Mouse (Mus musculus): ENCODE results near the gene Olfr194.
"Not testable (repeated sequence)": the region's sequence is repeated elsewhere in the genome, so short reads cannot be mapped to it uniquely, and the experiment has no call there.

Olfr194 gene

GRCm38 (mm10) chr16:59120969-59121368, at the start of gene Olfr194:
Gene Olfr194 (minus strand): TSS chr16:59121069.
- DNase-seq (ENCODE audit: low read depth) = no peak

GRCm38 (mm10) chr16:59170354-59170753, 49.5 kb upstream of the Olfr194 start, which contains the start of gene Olfr196:
Gene Olfr196 (minus strand): TSS chr16:59170454.
- no peak for DNase-seq (ENCODE audit: low read depth)

GRCm38 (mm10) chr16:59151996-59152395, 31.1 kb upstream of the Olfr194 start:
- DNase-seq (ENCODE audit: low read depth) = no peak

- no peak for DNase-seq (ENCODE audit: low read depth)
These were observed 25.9 kb upstream of the Olfr194 start, which contains the start of gene Olfr195 for GRCm38 (mm10) chr16:59146746-59147145. Gene Olfr195 (plus strand): TSS chr16:59147046.

- no peak for DNase-seq (ENCODE audit: low read depth)
These were observed 20.2 kb upstream of the Olfr194 start for GRCm38 (mm10) chr16:59141105-59141504.

GRCm38 (mm10) chr16:59130740-59131139, 9.9 kb upstream of the Olfr194 start:
- no peak for DNase-seq (ENCODE audit: low read depth)

GRCm38 (mm10) chr16:59111781-59112180, 9.1 kb downstream of the Olfr194 start, which contains the start of gene Olfr193:
Gene Olfr193 (minus strand): TSS chr16:59111881.
- no peak for DNase-seq (ENCODE audit: low read depth)

GRCm38 (mm10) chr16:59108522-59108921, 12.3 kb downstream of the Olfr194 start:
- DNase-seq (ENCODE audit: low read depth) = not testable (repeated sequence)

GRCm38 (mm10) chr16:59105312-59105711, 15.6 kb downstream of the Olfr194 start:
- no peak for DNase-seq (ENCODE audit: low read depth)

- DNase-seq (ENCODE audit: low read depth) = not testable (repeated sequence)
These were observed 31.1 kb downstream of the Olfr194 start, which contains the start of gene Olfr191 for GRCm38 (mm10) chr16:59089722-59090121. Gene Olfr191 (minus strand): TSS chr16:59089822.

- not testable (repeated sequence) for DNase-seq (ENCODE audit: low read depth)
These were observed 39.8 kb downstream of the Olfr194 start for GRCm38 (mm10) chr16:59081113-59081512.

GRCm38 (mm10) chr16:59077905-59078304, 43.0 kb downstream of the Olfr194 start, which contains the start of gene Olfr190:
Gene Olfr190 (minus strand): TSS chr16:59078005.
- DNase-seq (ENCODE audit: low read depth) = no peak

- no peak for DNase-seq (ENCODE audit: low read depth)
These were observed 47.3 kb downstream of the Olfr194 start for GRCm38 (mm10) chr16:59073520-59073919.

- no peak for DNase-seq (ENCODE audit: low read depth)
These were observed 49.1 kb downstream of the Olfr194 start for GRCm38 (mm10) chr16:59071755-59072154.

All from NIH3T3 (cell line).